Mouse (Mus musculus) liver, embryonic 13.5 days (tissue): ENCODE measurements around the gene Ssbp2. TPM values are rescaled to one million over a fixed set of nuclear protein-coding genes. Genes with fewer than 3 reads are reported as not detected.

Source experiments
- ATAC-seq: fragments of 200-750 bp; cut with Nextera tagmentation; 2 replicates; pipeline ENCODE4 v1.8.0; 2017; ENCODE audit warnings: low read depth, mild to moderate bottlenecking, moderate number of reproducible peaks, moderate library complexity
- DNase-seq: peaks from one replicate; pipeline ENCODE4 v3.0.0; 2022
- H3K27ac ChIP-seq: fragments of 300-500 bp; sonication (generic); 2 replicates; pipeline ENCODE4 v1.5.1; 2015; ENCODE audit warnings: moderate library complexity, mild to moderate bottlenecking, inconsistent platforms
- H3K27me3 ChIP-seq: fragments of 300-500 bp; sonication (generic); 2 replicates; pipeline ENCODE4 v1.6.1; 2015; ENCODE audit warnings: mild to moderate bottlenecking, inconsistent platforms
- H3K36me3 ChIP-seq: fragments of 300-500 bp; sonication (generic); 2 replicates; pipeline ENCODE4 v1.6.1; 2015; ENCODE audit warnings: mild to moderate bottlenecking, inconsistent platforms
- H3K4me1 ChIP-seq: fragments of 300-500 bp; sonication (generic); replicated peaks from 2 replicates; pipeline ENCODE4 v1.6.1; 2015; ENCODE audit warnings: inconsistent platforms
- H3K4me2 ChIP-seq: fragments of 300-500 bp; sonication (generic); 2 replicates; pipeline ENCODE4 v1.6.1; 2015; ENCODE audit warnings: inconsistent platforms, mild to moderate bottlenecking, moderate library complexity
- H3K4me3 ChIP-seq: fragments of 300-500 bp; sonication (generic); replicated peaks from 2 replicates; pipeline ENCODE4 v1.5.1; 2015; ENCODE audit warnings: mild to moderate bottlenecking, inconsistent platforms
- H3K9ac ChIP-seq: fragments of 300-500 bp; sonication (generic); 2 replicates; pipeline ENCODE4 v1.6.1; 2015; ENCODE audit warnings: mild to moderate bottlenecking, inconsistent platforms
- H3K9me3 ChIP-seq: fragments of 300-500 bp; sonication (generic); replicated peaks from 2 replicates; pipeline ENCODE4 v1.6.1; 2016; ENCODE audit warnings: inconsistent platforms
- WGBS: fragments of 180-500 bp; shearing (Covaris S2); methylation state at CpG from one replicate; pipeline ENCODE4 v1.1.7; 2015; ENCODE audit not compliant: insufficient replicate concordance; 5-methylcytosine and 5-hydroxymethylcytosine counted together
- polyA plus RNA-seq: library from polyadenylated mRNA; unstranded; fragments of >200 nt; fragmentation: Nextera tagmentation; extraction: Ambion mirVana; gene quantifications from 2 replicates; pipeline ENCODE4 v1.2.1, GENCODE M21; 2015

Ssbp2 gene
- polyA plus RNA-seq, 1 experiment from 2014 or later = 56.4 TPM

DNA sequence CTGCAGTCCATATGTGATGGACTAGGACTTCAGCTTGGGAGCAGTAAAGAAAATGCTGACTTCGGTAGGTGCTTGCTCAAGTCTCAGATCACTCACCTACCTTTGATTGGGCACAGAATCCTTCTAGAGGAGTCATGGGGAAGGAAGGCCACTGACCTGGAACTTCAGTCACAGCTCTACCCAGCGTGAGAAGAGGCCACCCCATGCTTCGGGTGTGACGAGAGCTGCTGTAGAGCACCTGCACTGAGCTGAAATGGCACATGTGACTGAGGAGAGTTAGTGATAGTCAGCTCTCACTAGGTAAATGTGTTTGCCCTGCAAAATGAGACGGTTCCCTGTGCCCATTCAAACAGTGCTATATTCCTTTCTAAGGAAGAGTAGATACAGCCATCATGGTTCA is 230.0 kb downstream of the Ssbp2 start:
- ATAC-seq = no peak
- 85% methylated on average over 5 of the region's 5 CpGs for WGBS

DNA sequence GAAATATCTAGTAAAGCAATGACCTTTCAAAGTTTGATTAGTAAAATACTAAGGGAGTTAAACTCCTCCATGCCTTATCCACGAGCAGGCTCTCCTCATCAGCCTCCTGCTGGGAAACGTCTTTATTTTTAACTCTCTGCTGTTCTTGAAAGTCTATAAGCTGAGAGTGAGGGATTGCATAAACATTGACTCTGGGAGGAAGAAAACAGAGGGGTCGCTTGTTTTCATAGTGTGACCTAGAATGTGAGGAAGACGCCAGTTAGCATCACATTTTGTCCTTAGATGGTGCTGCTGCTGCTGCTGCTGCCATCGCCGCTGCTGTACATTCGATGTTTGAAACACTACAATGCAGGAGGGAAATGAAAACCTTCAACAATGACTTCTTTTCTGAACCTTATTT is 233.5 kb downstream of the Ssbp2 start:
- H3K4me1 ChIP-seq = no peaks in the 10 kb centered on the region
- H3K36me3 ChIP-seq = 0 out of 2 replicates have a peak, but pooled peaks cover 2% of the 10 kb centered on the region
- H3K4me3 ChIP-seq = no peak overlapping the region
- ATAC-seq (no peak), DNase-seq (no peak)
- H3K27ac ChIP-seq = no peak overlapping the region
- H3K9me3 ChIP-seq = no peaks in the 10 kb centered on the region
- WGBS = 73% methylated on average over 7 of the region's 7 CpGs
- H3K27me3 ChIP-seq = no peaks in the 10 kb centered on the region
- no peak overlapping the region for H3K4me2 ChIP-seq
- H3K9ac ChIP-seq = no peak overlapping the region

More for the DNA sequence above, 230.0 kb downstream of the Ssbp2 start:
- Histone ChIP-seq H3K4me2 (no peak overlapping the region), H3K9me3 (no peaks in the 10 kb centered on the region), H3K27me3 (no peaks in the 10 kb centered on the region), H3K27ac (no peak overlapping the region), H3K4me1 (no peaks in the 10 kb centered on the region), H3K9ac (no peak overlapping the region), H3K36me3 (peaks cover 10% of the 10 kb centered on the region), H3K4me3 (no peak overlapping the region)
- DNase-seq = no peak

DNA sequence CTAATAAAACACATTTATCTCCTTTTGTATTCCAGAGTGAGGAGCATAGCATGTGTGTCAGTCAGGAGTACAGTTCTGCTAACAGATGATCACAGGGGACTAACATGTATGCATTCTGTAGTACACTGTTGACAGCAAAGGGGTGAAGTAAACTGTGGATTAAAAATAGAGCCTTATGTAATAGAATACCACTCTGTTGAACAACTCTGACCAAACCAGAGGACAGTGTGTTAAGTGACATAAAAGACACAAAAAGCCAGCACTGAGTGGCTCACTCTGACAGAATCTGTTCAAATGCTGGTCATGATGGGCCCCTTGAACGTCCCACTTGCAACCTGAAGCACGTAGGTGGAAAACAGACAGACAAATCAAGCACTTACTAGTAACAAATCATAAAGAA is 235.3 kb downstream of the Ssbp2 start:
- DNase-seq (no peak), ATAC-seq (no peak)
- Histone ChIP-seq H3K4me2 (no peak overlapping the region), H3K9me3 (no peaks in the 10 kb centered on the region), H3K36me3 (0 out of 2 replicates have a peak, but pooled peaks cover 8% of the 10 kb centered on the region), H3K27me3 (no peaks in the 10 kb centered on the region), H3K4me1 (no peaks in the 10 kb centered on the region), H3K4me3 (no peak overlapping the region), H3K9ac (no peak overlapping the region), H3K27ac (no peak overlapping the region)
- WGBS = 89% methylated on average over 2 of the region's 2 CpGs

DNA sequence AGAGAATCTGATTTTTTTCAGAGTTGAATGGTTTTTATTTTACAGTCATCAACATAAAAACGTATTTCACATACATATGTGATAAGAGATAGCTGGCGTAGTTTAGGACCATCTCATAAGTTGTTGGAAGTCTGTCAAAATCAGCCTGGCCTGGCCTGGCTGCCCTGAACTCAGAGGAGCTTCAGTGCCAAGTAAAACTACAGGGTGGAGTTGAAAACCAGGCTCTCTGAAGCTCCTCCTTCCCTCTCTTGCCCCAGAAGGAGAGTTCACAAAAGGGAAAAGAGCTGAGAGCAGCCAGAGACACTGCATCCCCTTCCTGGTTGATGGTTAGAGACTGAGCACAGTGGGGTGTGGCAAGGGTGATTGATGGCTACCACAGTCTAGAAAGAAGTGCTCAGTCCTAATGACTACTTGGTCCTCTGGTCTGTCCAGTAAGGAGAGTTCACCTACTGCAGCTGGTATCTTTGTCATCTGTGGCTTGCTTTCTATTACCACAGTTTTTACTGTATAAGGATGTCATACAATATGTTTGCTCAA is 236.1 kb downstream of the Ssbp2 start:
- no peaks in the 10 kb centered on the region for H3K27me3 ChIP-seq
- no peak overlapping the region for H3K9ac ChIP-seq
- H3K4me1 ChIP-seq = no peaks in the 10 kb centered on the region; the same call in 1 of the 2 replicates
- DNase-seq (no peak), ATAC-seq (0 out of 2 replicates have a peak, but pooled peaks have one; percentile 31)
- no peak overlapping the region for H3K4me3 ChIP-seq
- WGBS = 66% methylated on average over 2 of the region's 2 CpGs
- no peak overlapping the region for H3K4me2 ChIP-seq
- 0 out of 2 replicates have a peak, but pooled peaks cover 11% of the 10 kb centered on the region for H3K36me3 ChIP-seq
- no peaks in the 10 kb centered on the region for H3K9me3 ChIP-seq
- no peak overlapping the region for H3K27ac ChIP-seq

GRCm38 (mm10) chr13:91697011-91697410 is 236.9 kb downstream of the Ssbp2 start:
- Histone ChIP-seq H3K4me3 (no peak overlapping the region), H3K27me3 (no peaks in the 10 kb centered on the region), H3K36me3 (0 out of 2 replicates have a peak, but pooled peaks cover 11% of the 10 kb centered on the region), H3K9me3 (no peaks in the 10 kb centered on the region), H3K4me2 (no peak overlapping the region), H3K9ac (no peak overlapping the region), H3K4me1 (peaks cover 4% of the 10 kb centered on the region), H3K27ac (no peak overlapping the region)
- ATAC-seq (no peak), DNase-seq (peak; percentile 9)
- 45% methylated on average over 3 of the region's 3 CpGs for WGBS

GRCm38 (mm10) chr13:91702337-91702736 is 242.3 kb downstream of the Ssbp2 start:
- H3K9me3 ChIP-seq = no peaks in the 10 kb centered on the region
- no peak overlapping the region for H3K4me2 ChIP-seq
- no peak overlapping the region for H3K27ac ChIP-seq
- DNase-seq (no peak), ATAC-seq (peak; percentile 63)
- H3K9ac ChIP-seq = no peak overlapping the region
- H3K36me3 ChIP-seq = 0 out of 2 replicates have a peak, but pooled peaks cover 11% of the 10 kb centered on the region
- H3K4me1 ChIP-seq = peaks cover 5% of the 10 kb centered on the region
- no peak overlapping the region for H3K4me3 ChIP-seq
- WGBS = 46% methylated on average over 6 of the region's 6 CpGs
- no peaks in the 10 kb centered on the region for H3K27me3 ChIP-seq

DNA sequence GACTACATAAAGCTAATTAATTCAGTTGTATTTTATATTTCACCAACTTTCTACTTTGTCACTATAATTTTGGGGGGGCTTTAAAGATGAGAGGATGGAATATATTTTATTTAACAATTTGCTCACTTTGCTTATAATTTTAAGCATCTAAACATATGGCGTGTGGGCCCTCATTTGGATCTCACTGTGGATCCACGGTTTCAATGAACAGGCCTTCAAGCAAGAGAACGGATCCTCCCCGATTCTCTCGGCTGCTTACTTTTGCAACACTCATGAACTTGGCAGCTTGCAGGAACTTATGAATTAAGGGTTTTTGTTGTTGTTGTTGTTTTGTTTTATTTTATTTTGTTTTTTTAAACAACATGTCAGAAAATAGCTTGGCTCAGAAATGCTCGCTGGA is 259.4 kb downstream of the Ssbp2 start:
- DNase-seq (no peak), ATAC-seq (no peak)
- no peak overlapping the region for H3K9ac ChIP-seq
- 78% methylated on average over 6 of the region's 6 CpGs for WGBS
- no peak overlapping the region for H3K27ac ChIP-seq
- H3K27me3 ChIP-seq = no peaks in the 10 kb centered on the region
- H3K4me1 ChIP-seq = no peaks in the 10 kb centered on the region
- H3K36me3 ChIP-seq = no peaks in the 10 kb centered on the region
- H3K9me3 ChIP-seq = no peaks in the 10 kb centered on the region
- H3K4me2 ChIP-seq = no peak overlapping the region
- H3K4me3 ChIP-seq = no peak overlapping the region

- no peaks in the 10 kb centered on the region for H3K9me3 ChIP-seq
- WGBS = 49% methylated on average over 8 of the region's 8 CpGs
- ATAC-seq (no peak), DNase-seq (no peak)
- no peaks in the 10 kb centered on the region for H3K36me3 ChIP-seq
- no peak overlapping the region for H3K4me3 ChIP-seq
- no peaks in the 10 kb centered on the region for H3K27me3 ChIP-seq
- H3K27ac ChIP-seq = no peak overlapping the region
- H3K9ac ChIP-seq = no peak overlapping the region
- no peaks in the 10 kb centered on the region for H3K4me1 ChIP-seq
- no peak overlapping the region for H3K4me2 ChIP-seq
These were observed 263.1 kb downstream of the Ssbp2 start for GRCm38 (mm10) chr13:91723108-91723735.

GRCm38 (mm10) chr13:91723736-91724119 is 263.6 kb downstream of the Ssbp2 start:
- H3K27ac ChIP-seq = no peak overlapping the region
- 66% methylated on average over 7 of the region's 7 CpGs for WGBS
- H3K27me3 ChIP-seq = no peaks in the 10 kb centered on the region
- no peak overlapping the region for H3K9ac ChIP-seq
- H3K4me3 ChIP-seq = no peak overlapping the region
- H3K4me2 ChIP-seq = no peak overlapping the region
- H3K9me3 ChIP-seq = no peaks in the 10 kb centered on the region
- DNase-seq = no peak
- no peaks in the 10 kb centered on the region for H3K36me3 ChIP-seq
- no peak for ATAC-seq
- H3K4me1 ChIP-seq = no peaks in the 10 kb centered on the region

DNA sequence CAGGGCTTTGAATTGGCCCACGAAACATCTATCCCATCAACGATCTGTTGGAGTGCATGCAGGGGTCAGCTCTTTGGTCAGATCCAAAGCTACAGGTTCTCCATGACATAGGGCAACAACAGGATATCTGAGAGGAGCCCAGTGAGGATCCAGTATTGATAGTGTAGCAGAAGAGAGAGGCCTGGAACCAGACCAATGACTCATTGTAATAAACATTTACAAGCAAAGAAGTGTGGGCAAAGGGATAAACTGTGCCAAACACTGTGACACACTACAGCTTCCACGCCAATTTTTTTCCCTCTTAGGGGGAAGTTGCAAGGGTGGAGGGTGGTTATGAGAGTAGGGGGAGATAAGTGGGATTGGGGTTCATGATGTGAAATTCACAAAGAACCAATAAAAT is 264.1 kb downstream of the Ssbp2 start:
- H3K4me2 ChIP-seq = no peak overlapping the region
- H3K4me3 ChIP-seq = no peak overlapping the region
- ATAC-seq = no peak
- H3K36me3 ChIP-seq = no peaks in the 10 kb centered on the region
- H3K9me3 ChIP-seq = no peaks in the 10 kb centered on the region
- H3K27me3 ChIP-seq = no peaks in the 10 kb centered on the region
- 58% methylated on average over 3 of the region's 3 CpGs for WGBS
- no peak overlapping the region for H3K27ac ChIP-seq
- no peak for DNase-seq
- no peaks in the 10 kb centered on the region for H3K4me1 ChIP-seq
- no peak overlapping the region for H3K9ac ChIP-seq

GRCm38 (mm10) chr13:91725130-91725529 is 265.0 kb downstream of the Ssbp2 start:
- ATAC-seq (no peak), DNase-seq (no peak)
- no peaks in the 10 kb centered on the region for H3K36me3 ChIP-seq
- H3K4me3 ChIP-seq = no peak overlapping the region
- no peaks in the 10 kb centered on the region for H3K9me3 ChIP-seq
- no peaks in the 10 kb centered on the region for H3K4me1 ChIP-seq
- no peak overlapping the region for H3K27ac ChIP-seq
- H3K9ac ChIP-seq = no peak overlapping the region
- WGBS = 48% methylated on average over 3 of the region's 3 CpGs
- no peak overlapping the region for H3K4me2 ChIP-seq
- H3K27me3 ChIP-seq = no peaks in the 10 kb centered on the region

- no peaks in the 10 kb centered on the region for H3K4me1 ChIP-seq
- DNase-seq = no peak
- no peak overlapping the region for H3K4me3 ChIP-seq
- no peaks in the 10 kb centered on the region for H3K36me3 ChIP-seq
- H3K4me2 ChIP-seq = no peak overlapping the region
- no peak overlapping the region for H3K27ac ChIP-seq
- no peaks in the 10 kb centered on the region for H3K27me3 ChIP-seq
- ATAC-seq = no peak
- no peak overlapping the region for H3K9ac ChIP-seq
- no peaks in the 10 kb centered on the region for H3K9me3 ChIP-seq
These were observed 267.8 kb downstream of the Ssbp2 start for GRCm38 (mm10) chr13:91727899-91728298.
